Mouse (Mus musculus) E14TG2a.4 (cell line): ENCODE measurements around the gene Gcnt4.

Experiments
- CTCF ChIP-seq: conservative IDR thresholded peaks from 2 replicates; pipeline ENCODE4 v1.5.1; 2014; ENCODE audit warnings: low read length
- NANOG ChIP-seq: IDR thresholded peaks from 2 replicates; pipeline ENCODE4 v1.6.1; 2014; ENCODE audit warnings: borderline replicate concordance, low read length, mixed read lengths
- POU5F1 ChIP-seq: IDR thresholded peaks from 2 replicates; pipeline ENCODE4 v1.6.1; 2014; ENCODE audit warnings: low read length, borderline replicate concordance

GRCm38 (mm10) chr13:96923999-96924961, at the start of gene Gcnt4:
- TF ChIP-seq CTCF (no peak), NANOG (no peak), POU5F1 (no peak)
